Mouse (Mus musculus) kidney, adult 2 months (tissue): ENCODE measurements at regions not wholly inside any gene's neighbourhood (a gene's known extent, or its start where the extent isn't known, plus 50 kb on each side); places are given as distances from the start of the nearest gene placed in this dataset.
"Not testable (repeated sequence)": the region's sequence is repeated elsewhere in the genome, so short reads cannot be mapped to it uniquely, and the experiment has no call there.

Source experiments
- DNase-seq: peaks from one replicate; pipeline ENCODE4 v3.0.0; 2021
- H3K27ac ChIP-seq: fragments of 200-500 bp; 2 replicates; pipeline ENCODE4 v1.5.1; 2012; ENCODE audit warnings: low read depth, low read length, control low read depth, inconsistent platforms; ENCODE audit not compliant: insufficient read depth
- H3K27me3 ChIP-seq: fragments of 200-500 bp; replicated peaks from 2 replicates; pipeline ENCODE4 v1.6.1; 2012; ENCODE audit warnings: mild to moderate bottlenecking, moderate library complexity, low read length, inconsistent platforms; ENCODE audit not compliant: control insufficient read depth, insufficient read depth
- H3K36me3 ChIP-seq: fragments of 200-500 bp; 2 replicates; pipeline ENCODE4 v1.6.1; 2012; ENCODE audit warnings: mild to moderate bottlenecking, moderate library complexity, low read length, inconsistent platforms; ENCODE audit not compliant: control insufficient read depth, insufficient read depth
- H3K4me1 ChIP-seq: fragments of 200-500 bp; 2 replicates; pipeline ENCODE4 v1.6.1; 2011; ENCODE audit warnings: low read length; ENCODE audit not compliant: control insufficient read depth, insufficient read depth
- H3K4me3 ChIP-seq: fragments of 200-500 bp; 2 replicates; pipeline ENCODE4 v1.5.1; 2011; ENCODE audit warnings: mild to moderate bottlenecking, low read depth, low read length, control low read depth; ENCODE audit not compliant: insufficient read depth
- WGBS: fragments of 180-500 bp; shearing (Covaris S2); methylation state at CpG from one replicate; pipeline ENCODE4 v1.1.7; 2018; 5-methylcytosine and 5-hydroxymethylcytosine counted together

- 2% methylated on average over 76 of the region's 77 CpGs for WGBS
- not testable (repeated sequence) for H3K36me3 ChIP-seq, H3K27ac ChIP-seq, H3K4me1 ChIP-seq, H3K27me3 ChIP-seq
- DNase-seq: peak; percentile 1
- peak overlapping the region; percentile 31; the same call in 1 of the 2 replicates for H3K4me3 ChIP-seq
These were observed 155.2 kb upstream of the 9030624G23Rik start for GRCm38 (mm10) chr12:24252071-24252874.
